Mouse (Mus musculus) lung, embryonic 15.5 days (tissue): ENCODE results near the gene Trp63. TPM values are rescaled to one million over a fixed set of nuclear protein-coding genes. Genes with fewer than 3 reads are reported as not detected.
"Not testable (repeated sequence)": the region's sequence is repeated elsewhere in the genome, so short reads cannot be mapped to it uniquely, and the experiment has no call there.

ENCODE experiments used
- ATAC-seq: fragments of 200-750 bp; cut with Nextera tagmentation; 2 replicates; pipeline ENCODE4 v1.8.0; 2017; ENCODE audit warnings: moderate number of reproducible peaks, borderline replicate concordance; ENCODE audit not compliant: low FRiP score, low TSS enrichment; ENCODE audit errors: extremely low read depth
- H3K27ac ChIP-seq: fragments of 300-500 bp; sonication (generic); 2 replicates; pipeline ENCODE4 v1.5.1; 2015; ENCODE audit warnings: moderate library complexity, mild to moderate bottlenecking, inconsistent platforms
- H3K27me3 ChIP-seq: fragments of 300-500 bp; sonication (generic); 2 replicates; pipeline ENCODE4 v1.6.1; 2015; ENCODE audit warnings: inconsistent platforms
- H3K36me3 ChIP-seq: fragments of 300-500 bp; sonication (generic); 2 replicates; pipeline ENCODE4 v1.6.1; 2015; ENCODE audit warnings: inconsistent platforms
- H3K4me1 ChIP-seq: fragments of 300-500 bp; sonication (generic); 2 replicates; pipeline ENCODE4 v1.6.1; 2015; ENCODE audit warnings: inconsistent platforms
- H3K4me2 ChIP-seq: fragments of 300-500 bp; sonication (generic); 2 replicates; pipeline ENCODE4 v1.6.1; 2015; ENCODE audit warnings: inconsistent platforms, mild to moderate bottlenecking, moderate library complexity
- H3K4me3 ChIP-seq: fragments of 300-500 bp; sonication (generic); 2 replicates; pipeline ENCODE4 v1.5.1; 2015; ENCODE audit warnings: mild to moderate bottlenecking, inconsistent platforms
- H3K9ac ChIP-seq: fragments of 300-500 bp; sonication (generic); 2 replicates; pipeline ENCODE4 v1.6.1; 2015; ENCODE audit warnings: inconsistent platforms
- H3K9me3 ChIP-seq: fragments of 300-500 bp; sonication (generic); 2 replicates; pipeline ENCODE4 v1.6.1; 2016; ENCODE audit warnings: inconsistent platforms
- WGBS: fragments of 180-500 bp; shearing (Covaris S2); methylation state at CpG from one replicate; pipeline ENCODE4 v1.1.7; 2015; 5-methylcytosine and 5-hydroxymethylcytosine counted together
- polyA plus RNA-seq: library from polyadenylated mRNA; unstranded; fragments of >200 nt; fragmentation: Nextera tagmentation; extraction: Ambion mirVana; gene quantifications from 2 replicates; pipeline ENCODE4 v1.2.1, GENCODE M21; 2015

The Trp63 gene
- polyA plus RNA-seq, result 2.1 and 4.1 TPM in 2 replicates

- no peak within 1 kb of the TSS for H3K27ac ChIP-seq
- ATAC-seq, result no peak
- H3K9me3 ChIP-seq, result no peaks in the 10 kb centered on the region
- H3K27me3 ChIP-seq, result no peaks in the 10 kb centered on the region
- no peak within 1 kb of the TSS for H3K9ac ChIP-seq
- H3K36me3 ChIP-seq, result no peaks in the 10 kb centered on the region
- H3K4me1 ChIP-seq, result no peaks in the 10 kb centered on the region
- H3K4me2 ChIP-seq, result no peak within 1 kb of the TSS
- WGBS, result 33% methylated on average over 8 of the region's 8 CpGs
- H3K4me3 ChIP-seq, result no peak within 1 kb of the TSS
Measured at GRCm38 (mm10) chr16:25683531-25684248, at the start of gene Trp63. Gene Trp63 (plus strand): TSS chr16:25683763.

GRCm38 (mm10) chr16:25644716-25645115 lies 38.8 kb upstream of the Trp63 start:
- ATAC-seq, H3K27me3 ChIP-seq, H3K4me2 ChIP-seq, H3K27ac ChIP-seq, H3K9me3 ChIP-seq, H3K9ac ChIP-seq, H3K4me3 ChIP-seq, H3K4me1 ChIP-seq, H3K36me3 ChIP-seq: not testable (repeated sequence)
- WGBS, result 72% methylated on average over 4 of the region's 4 CpGs

- 89% methylated on average over 9 of the region's 9 CpGs for WGBS
- ATAC-seq, result no peak
- Histone ChIP-seq H3K27me3 (no peaks in the 10 kb centered on the region), H3K4me3 (no peak overlapping the region), H3K9ac (no peak overlapping the region), H3K4me2 (no peak overlapping the region), H3K4me1 (no peaks in the 10 kb centered on the region), H3K36me3 (no peaks in the 10 kb centered on the region), H3K9me3 (no peaks in the 10 kb centered on the region), H3K27ac (no peak overlapping the region)
Measured at GRCm38 (mm10) chr16:25660510-25661235, 22.9 kb upstream of the Trp63 start.

- 52% methylated on average over 3 of the region's 3 CpGs for WGBS
- H3K4me1 ChIP-seq, result no peaks in the 10 kb centered on the region
- no peak overlapping the region for H3K4me3 ChIP-seq
- no peaks in the 10 kb centered on the region for H3K36me3 ChIP-seq
- no peak for ATAC-seq
- H3K9ac ChIP-seq, result no peak overlapping the region
- no peak overlapping the region for H3K27ac ChIP-seq
- no peak overlapping the region for H3K4me2 ChIP-seq
- H3K27me3 ChIP-seq, result no peaks in the 10 kb centered on the region
- no peaks in the 10 kb centered on the region for H3K9me3 ChIP-seq
Measured at GRCm38 (mm10) chr16:25663116-25663515, 20.4 kb upstream of the Trp63 start.

GRCm38 (mm10) chr16:25673861-25674440 lies 9.6 kb upstream of the Trp63 start:
- ATAC-seq, result peak; percentile 57; the same call in 1 of the 2 replicates
- Histone ChIP-seq H3K36me3 (no peaks in the 10 kb centered on the region), H3K27me3 (no peaks in the 10 kb centered on the region), H3K4me3 (no peak overlapping the region), H3K4me1 (peaks cover 6% of the 10 kb centered on the region; the same call in 1 of the 2 replicates), H3K4me2 (no peak overlapping the region), H3K9me3 (no peaks in the 10 kb centered on the region), H3K9ac (no peak overlapping the region), H3K27ac (peak overlapping the region; percentile 13; the same call in 1 of the 2 replicates)
- WGBS, result 26% methylated on average over 5 of the region's 5 CpGs

GRCm38 (mm10) chr16:25680369-25680768 lies 3.2 kb upstream of the Trp63 start:
- H3K9ac ChIP-seq, result no peak overlapping the region
- H3K27ac ChIP-seq, result no peak overlapping the region
- no peaks in the 10 kb centered on the region for H3K9me3 ChIP-seq
- no peak for ATAC-seq
- no peak overlapping the region for H3K4me2 ChIP-seq
- H3K4me3 ChIP-seq, result no peak overlapping the region
- no peaks in the 10 kb centered on the region for H3K27me3 ChIP-seq
- H3K36me3 ChIP-seq, result no peaks in the 10 kb centered on the region
- 61% methylated on average over 5 of the region's 5 CpGs for WGBS
- no peaks in the 10 kb centered on the region for H3K4me1 ChIP-seq

GRCm38 (mm10) chr16:25682533-25682932 lies 1.0 kb upstream of the Trp63 start:
- no peak overlapping the region for H3K27ac ChIP-seq
- WGBS, result 62% methylated on average over 4 of the region's 4 CpGs
- no peak overlapping the region for H3K4me2 ChIP-seq
- no peak for ATAC-seq
- H3K36me3 ChIP-seq, result no peaks in the 10 kb centered on the region
- H3K4me3 ChIP-seq, result no peak overlapping the region
- H3K4me1 ChIP-seq, result no peaks in the 10 kb centered on the region
- H3K9ac ChIP-seq, result no peak overlapping the region
- no peaks in the 10 kb centered on the region for H3K9me3 ChIP-seq
- H3K27me3 ChIP-seq, result no peaks in the 10 kb centered on the region

GRCm38 (mm10) chr16:25684572-25684971 lies 1.0 kb downstream of the Trp63 start:
- no peaks in the 10 kb centered on the region for H3K4me1 ChIP-seq
- no peaks in the 10 kb centered on the region for H3K36me3 ChIP-seq
- H3K9ac ChIP-seq, result no peak overlapping the region
- no peak overlapping the region for H3K27ac ChIP-seq
- ATAC-seq, result no peak
- H3K4me2 ChIP-seq, result no peak overlapping the region
- H3K9me3 ChIP-seq, result no peaks in the 10 kb centered on the region
- no peaks in the 10 kb centered on the region for H3K27me3 ChIP-seq
- no peak overlapping the region for H3K4me3 ChIP-seq
- 59% methylated on average over 2 of the region's 2 CpGs for WGBS

GRCm38 (mm10) chr16:25690612-25691011 lies 7.0 kb downstream of the Trp63 start:
- Histone ChIP-seq H3K36me3 (no peaks in the 10 kb centered on the region), H3K27ac (no peak overlapping the region), H3K27me3 (no peaks in the 10 kb centered on the region), H3K4me1 (no peaks in the 10 kb centered on the region), H3K9me3 (no peaks in the 10 kb centered on the region), H3K4me3 (no peak overlapping the region), H3K9ac (no peak overlapping the region), H3K4me2 (no peak overlapping the region)
- ATAC-seq, result no peak
- WGBS, result 26% methylated on average over 5 of the region's 5 CpGs

- Histone ChIP-seq H3K27me3 (no peaks in the 10 kb centered on the region), H3K27ac (no peak overlapping the region), H3K9me3 (no peaks in the 10 kb centered on the region), H3K4me2 (no peak overlapping the region), H3K9ac (no peak overlapping the region), H3K4me1 (no peaks in the 10 kb centered on the region), H3K36me3 (no peaks in the 10 kb centered on the region), H3K4me3 (no peak overlapping the region)
- no peak for ATAC-seq
- WGBS, result 84% methylated on average over 2 of the region's 2 CpGs
Measured at GRCm38 (mm10) chr16:25701252-25701651, 17.7 kb downstream of the Trp63 start.

- Histone ChIP-seq H3K4me1 (no peaks in the 10 kb centered on the region), H3K27ac (no peak overlapping the region)
- ATAC-seq, result no peak
Measured at GRCm38 (mm10) chr16:25706260-25706659, 22.7 kb downstream of the Trp63 start.

GRCm38 (mm10) chr16:25715790-25716189 lies 32.2 kb downstream of the Trp63 start:
- 93% methylated on average over 3 of the region's 3 CpGs for WGBS
- H3K4me1 ChIP-seq, result no peaks in the 10 kb centered on the region
- H3K27me3 ChIP-seq, result no peaks in the 10 kb centered on the region
- no peak for ATAC-seq
- H3K27ac ChIP-seq, result no peak overlapping the region
- no peaks in the 10 kb centered on the region for H3K36me3 ChIP-seq
- no peak overlapping the region for H3K9ac ChIP-seq
- no peaks in the 10 kb centered on the region for H3K9me3 ChIP-seq
- H3K4me2 ChIP-seq, result no peak overlapping the region
- H3K4me3 ChIP-seq, result no peak overlapping the region

More at GRCm38 (mm10) chr16:25706260-25706659, 22.7 kb downstream of the Trp63 start:
- H3K9ac ChIP-seq, result no peak overlapping the region
- H3K4me3 ChIP-seq, result no peak overlapping the region
- no peaks in the 10 kb centered on the region for H3K36me3 ChIP-seq
- no peaks in the 10 kb centered on the region for H3K9me3 ChIP-seq
- H3K27me3 ChIP-seq, result no peaks in the 10 kb centered on the region
- no peak overlapping the region for H3K4me2 ChIP-seq
